Mouse (Mus musculus) spleen, adult 2 months (tissue): Measurements from ENCODE around the gene Katnb1. TPM values are rescaled to one million over a fixed set of nuclear protein-coding genes. Genes with fewer than 3 reads are reported as not detected.

Experiments
- DNase-seq, 2 experiments: peaks; one replicate each; pipeline versions ENCODE4 v3.0.0 to v3.0.0-alpha.2; 2012 to 2021; ENCODE audit warnings: low spot score in 2 of 2, low read depth in 1 of 2
- H3K27ac ChIP-seq: fragments of 200-500 bp; 2 replicates; pipeline ENCODE4 v1.5.1; 2012; ENCODE audit warnings: low read length, inconsistent platforms; ENCODE audit not compliant: insufficient read depth
- H3K27me3 ChIP-seq: fragments of 200-500 bp; 2 replicates; pipeline ENCODE4 v1.6.1; 2012; ENCODE audit warnings: mild to moderate bottlenecking, moderate library complexity, low read length, inconsistent platforms; ENCODE audit not compliant: control insufficient read depth, insufficient read depth
- H3K36me3 ChIP-seq: fragments of 200-500 bp; 2 replicates; pipeline ENCODE4 v1.6.1; 2012; ENCODE audit warnings: mild to moderate bottlenecking, low read length, inconsistent platforms; ENCODE audit not compliant: control insufficient read depth, insufficient read depth
- H3K4me1 ChIP-seq: fragments of 200-500 bp; 2 replicates; pipeline ENCODE4 v1.6.1; 2011; ENCODE audit warnings: inconsistent platforms; ENCODE audit not compliant: control insufficient read depth, insufficient read depth, insufficient read length
- H3K4me3 ChIP-seq: fragments of 200-500 bp; 2 replicates; pipeline ENCODE4 v1.5.1; 2011; ENCODE audit warnings: mild to moderate bottlenecking, inconsistent platforms; ENCODE audit not compliant: insufficient read depth, insufficient read length; ENCODE audit errors: extremely low read depth
- CTCF ChIP-seq: fragments of 200-500 bp; IDR thresholded peaks from 2 replicates; pipeline ENCODE4 v1.5.1; 2011; ENCODE audit warnings: mild to moderate bottlenecking, inconsistent platforms; ENCODE audit not compliant: insufficient read depth, insufficient read length, insufficient replicate concordance; ENCODE audit errors: extremely low read depth
- POLR2A ChIP-seq: fragments of 200-500 bp; IDR thresholded peaks from 2 replicates; pipeline ENCODE4 v1.6.1; 2011; ENCODE audit warnings: low read depth, low read length, inconsistent platforms
- WGBS: fragments of 180-500 bp; shearing (Covaris S2); methylation state at CpG from one replicate; pipeline ENCODE4 v1.1.7; 2018; 5-methylcytosine and 5-hydroxymethylcytosine counted together
- polyA plus RNA-seq: library from polyadenylated mRNA; depleted of rRNA; stranded (reverse); fragments of >200 nt; gene quantifications from 2 replicates; pipeline ENCODE4 v1.2.3, GENCODE M21; 2012

Katnb1 gene
- polyA plus RNA-seq, 1 experiment = 13.2 TPM

GRCm38 (mm10) chr8:95139051-95139365, 58.0 kb downstream of the Katnb1 start:
- H3K4me3 ChIP-seq = no peak overlapping the region
- H3K36me3 ChIP-seq = no peaks in the 10 kb centered on the region
- TF ChIP-seq CTCF = no peak
- TF ChIP-seq POLR2A = no peak
- 32% methylated on average over 1 of the region's 1 CpGs for WGBS
- peaks cover 6% of the 10 kb centered on the region; the same call in 1 of the 2 replicates for H3K27me3 ChIP-seq
- peaks cover 2% of the 10 kb centered on the region for H3K4me1 ChIP-seq
- H3K27ac ChIP-seq = no peak overlapping the region
- DNase-seq = no peak

GRCm38 (mm10) chr8:95140555-95140954, 59.6 kb downstream of the Katnb1 start:
- 57% methylated on average over 5 of the region's 5 CpGs for WGBS
- DNase-seq = no peak
- Histone ChIP-seq H3K27me3 (peaks cover 6% of the 10 kb centered on the region; the same call in 1 of the 2 replicates), H3K27ac (no peak overlapping the region), H3K36me3 (no peaks in the 10 kb centered on the region), H3K4me3 (no peak overlapping the region), H3K4me1 (peaks cover 2% of the 10 kb centered on the region)
- TF ChIP-seq CTCF (no peak), POLR2A (no peak)

DNA sequence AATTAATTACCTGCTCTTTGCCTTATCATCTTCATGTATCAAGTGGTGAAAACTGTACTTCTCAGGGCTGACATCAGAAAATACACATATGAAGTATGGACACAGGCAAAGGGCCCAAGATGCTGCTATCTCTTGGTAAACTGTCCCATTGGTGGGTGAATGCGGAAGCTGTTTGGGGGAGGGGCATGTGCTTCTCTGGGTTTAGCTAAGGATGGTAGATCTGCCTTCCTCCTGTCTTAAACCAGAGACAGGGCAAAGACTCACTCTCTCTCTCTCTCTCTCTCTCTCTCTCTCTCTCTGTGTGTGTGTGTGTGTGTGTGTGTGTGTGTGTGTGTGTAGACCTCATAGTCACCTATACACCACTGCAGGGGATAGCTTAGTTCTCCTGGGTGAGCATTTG, 60.0 kb downstream of the Katnb1 start:
- H3K27me3 ChIP-seq = peaks cover 6% of the 10 kb centered on the region; the same call in 1 of the 2 replicates
- no peak overlapping the region for H3K4me3 ChIP-seq
- no peaks in the 10 kb centered on the region for H3K36me3 ChIP-seq
- H3K4me1 ChIP-seq = peaks cover 2% of the 10 kb centered on the region
- TF ChIP-seq POLR2A (no peak), CTCF (no peak)
- 71% methylated on average over 1 of the region's 1 CpGs for WGBS
- H3K27ac ChIP-seq = no peak overlapping the region
- DNase-seq = no peak

DNA sequence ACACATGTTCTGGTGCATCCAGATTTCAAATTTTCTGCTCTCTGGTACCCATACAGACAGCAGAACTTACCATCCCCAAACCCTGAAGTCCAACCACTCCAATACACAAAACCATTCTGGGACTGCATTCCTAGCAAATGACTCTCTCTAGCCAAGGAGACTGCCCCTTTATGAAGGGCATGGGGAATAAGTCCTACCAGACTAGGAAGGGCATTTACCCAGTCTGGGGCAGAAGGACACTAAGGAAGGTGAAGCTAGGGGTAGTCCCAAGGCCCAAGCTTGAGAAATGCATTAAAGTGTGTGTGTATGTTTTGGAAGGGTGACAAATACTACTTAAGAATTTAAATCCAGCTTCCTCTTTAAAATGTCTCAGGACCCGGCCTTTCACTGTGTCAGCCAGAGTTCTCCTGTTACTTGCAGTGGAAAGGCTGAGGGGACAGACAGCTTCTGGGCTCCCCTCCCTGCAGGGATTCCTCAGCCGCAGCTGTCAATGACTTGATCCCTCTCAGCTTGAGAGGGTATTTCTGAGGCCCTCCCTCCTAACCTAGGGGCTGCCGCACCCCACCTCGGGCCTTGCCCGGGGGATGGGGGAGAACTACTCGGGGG, 60.6 kb downstream of the Katnb1 start:
- Histone ChIP-seq H3K4me1 (peaks cover 2% of the 10 kb centered on the region), H3K27ac (no peak overlapping the region), H3K4me3 (peak overlapping the region; percentile 56), H3K36me3 (no peaks in the 10 kb centered on the region), H3K27me3 (peaks cover 6% of the 10 kb centered on the region; the same call in 1 of the 2 replicates)
- WGBS = 12% methylated on average over 6 of the region's 6 CpGs
- no peak for DNase-seq
- TF ChIP-seq POLR2A (no peak), CTCF (no peak)

DNA sequence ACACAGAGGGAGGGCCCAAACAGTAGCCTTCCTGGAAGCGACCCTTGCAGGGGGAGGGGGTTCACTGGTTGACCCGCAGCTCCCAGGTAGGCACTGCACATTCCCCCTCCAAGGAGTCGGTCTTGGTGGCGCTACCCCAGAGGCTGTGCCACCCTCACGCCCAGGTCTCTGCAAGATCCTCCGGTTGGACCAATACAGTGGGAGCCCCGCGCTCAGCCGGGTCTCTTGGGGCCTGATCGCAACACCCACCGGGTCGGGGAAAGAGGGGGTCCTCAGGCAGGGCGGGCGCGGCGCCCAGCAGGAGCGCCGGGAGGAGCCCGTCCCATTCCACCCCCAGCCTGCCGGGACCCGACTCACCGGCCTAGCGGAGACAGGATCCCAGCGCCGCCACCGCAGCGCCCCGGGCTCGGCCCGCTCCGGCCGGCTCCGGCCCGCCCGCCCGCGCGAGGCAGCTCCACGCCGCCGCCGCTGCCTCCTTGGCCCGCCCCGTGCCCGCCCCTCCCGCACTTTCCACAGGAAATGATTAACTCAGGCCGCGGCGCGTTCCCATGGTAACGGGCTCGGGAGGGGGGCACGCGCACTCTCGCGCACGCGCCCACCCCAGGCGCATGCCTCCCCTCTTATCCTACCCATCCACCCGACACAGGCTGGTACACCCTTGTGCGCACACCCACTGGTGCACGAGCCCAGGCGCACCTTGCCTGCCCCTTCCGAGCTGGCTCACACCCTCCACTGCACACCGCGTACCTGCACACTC, 61.3 kb downstream of the Katnb1 start:
- H3K4me3 ChIP-seq = peak overlapping the region; percentile 56
- H3K27me3 ChIP-seq = peaks cover 6% of the 10 kb centered on the region; the same call in 1 of the 2 replicates
- H3K4me1 ChIP-seq = peaks cover 2% of the 10 kb centered on the region; the same call in 1 of the 2 replicates
- peak in 1 of 2 experiments; percentile 49 for DNase-seq
- WGBS = 1% methylated on average over 49 of the region's 66 CpGs
- TF ChIP-seq POLR2A (no peak), CTCF (no peak)
- H3K36me3 ChIP-seq = no peaks in the 10 kb centered on the region
- H3K27ac ChIP-seq = no peak overlapping the region

- WGBS = 55% methylated on average over 17 of the region's 17 CpGs
- no peak overlapping the region for H3K4me3 ChIP-seq
- TF ChIP-seq POLR2A (no peak), CTCF (no peak)
- peaks cover 2% of the 10 kb centered on the region; the same call in 1 of the 2 replicates for H3K4me1 ChIP-seq
- 0 out of 2 replicates have a peak overlapping the region, but pooled peaks have one; percentile 41 for H3K27ac ChIP-seq
- H3K27me3 ChIP-seq = peaks cover 6% of the 10 kb centered on the region; the same call in 1 of the 2 replicates
- no peaks in the 10 kb centered on the region for H3K36me3 ChIP-seq
- DNase-seq = no peak
These were observed 62.2 kb downstream of the Katnb1 start for GRCm38 (mm10) chr8:95142985-95143804.
